Mouse (Mus musculus): Measurements from ENCODE around the gene Dnajc5g.

The Dnajc5g gene

DNA sequence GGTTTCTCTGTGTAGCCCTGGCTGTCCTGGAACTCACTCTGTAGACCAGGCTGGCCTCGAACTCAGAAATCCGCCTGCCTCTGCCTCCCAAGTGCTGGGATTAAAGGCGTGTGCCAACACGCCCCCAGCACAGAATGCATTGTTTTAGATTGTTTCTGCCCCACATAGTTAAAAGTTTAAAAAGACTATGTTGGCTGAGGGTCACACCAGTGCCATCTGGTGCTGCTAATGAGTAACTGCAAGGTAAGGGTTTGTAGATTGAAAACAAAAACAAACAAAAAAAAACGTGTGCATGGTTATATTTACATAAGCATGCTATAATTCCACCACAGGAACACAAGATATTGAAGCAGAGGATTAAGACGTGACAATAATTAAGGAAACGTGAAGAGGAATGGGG lies 4.7 kb downstream of the Dnajc5g start:
- no peak for DNase-seq

DNA sequence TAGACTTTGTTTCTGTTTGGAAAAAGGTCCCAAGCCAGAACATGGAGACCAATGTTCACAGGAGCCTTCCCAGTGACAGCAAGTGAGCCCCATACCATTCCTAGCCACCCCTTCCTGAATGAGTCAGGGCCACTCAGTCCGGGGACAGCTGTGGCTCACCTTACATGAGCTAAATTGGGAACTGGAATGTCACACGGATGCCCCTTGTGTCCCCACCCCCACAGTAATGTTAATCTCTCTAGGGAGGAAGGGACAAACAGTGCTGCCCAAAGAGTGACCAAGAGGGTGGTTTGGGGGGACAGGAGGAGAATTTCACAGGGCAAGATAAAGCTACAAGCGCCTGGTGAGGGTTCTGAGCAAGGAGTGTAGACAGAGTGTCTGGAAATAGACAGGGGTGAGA lies 10.3 kb downstream of the Dnajc5g start, which contains the start of gene Trim54:
Gene Trim54 (plus strand): TSS at position 359 of the 400 bp plus-strand sequence.
- no peak for DNase-seq

DNA sequence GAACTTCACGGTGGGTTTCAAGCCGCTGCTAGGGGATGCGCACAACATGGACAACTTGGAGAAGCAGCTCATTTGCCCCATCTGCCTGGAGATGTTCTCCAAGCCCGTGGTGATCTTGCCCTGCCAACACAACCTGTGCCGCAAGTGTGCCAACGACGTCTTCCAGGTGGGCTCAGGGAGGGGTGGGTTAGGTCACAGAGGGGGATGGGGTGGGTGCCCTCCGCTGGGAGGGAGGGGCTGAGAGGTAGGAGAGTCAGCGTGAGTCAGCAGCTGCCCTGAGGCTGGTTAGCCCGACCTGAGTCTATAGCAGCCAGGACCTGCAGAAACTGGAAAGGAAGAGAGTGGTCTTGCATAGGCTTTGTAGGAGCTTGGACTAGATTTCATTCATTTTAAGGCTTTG lies 10.8 kb downstream of the Dnajc5g start:
- DNase-seq = no peak

DNA sequence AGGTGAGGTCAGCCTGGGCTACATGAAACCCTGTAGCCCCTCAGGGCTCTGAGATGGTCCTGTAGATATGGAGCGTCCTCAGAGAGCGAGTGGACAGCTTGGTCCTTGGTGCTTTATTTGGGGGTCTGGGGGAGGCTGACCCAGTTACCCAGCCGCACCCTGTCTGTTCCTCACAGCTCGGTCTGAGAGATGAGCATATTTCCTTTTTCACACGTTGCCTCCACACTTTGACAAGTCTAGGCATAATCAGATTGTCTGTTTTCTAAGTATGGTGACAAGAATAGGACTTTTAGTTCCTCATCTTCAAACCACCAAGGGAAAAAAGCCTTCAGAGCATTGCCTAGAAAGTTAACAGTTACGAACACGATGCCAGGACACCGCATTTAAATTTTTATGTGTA lies 15.0 kb downstream of the Dnajc5g start:
- DNase-seq = no peak

DNA sequence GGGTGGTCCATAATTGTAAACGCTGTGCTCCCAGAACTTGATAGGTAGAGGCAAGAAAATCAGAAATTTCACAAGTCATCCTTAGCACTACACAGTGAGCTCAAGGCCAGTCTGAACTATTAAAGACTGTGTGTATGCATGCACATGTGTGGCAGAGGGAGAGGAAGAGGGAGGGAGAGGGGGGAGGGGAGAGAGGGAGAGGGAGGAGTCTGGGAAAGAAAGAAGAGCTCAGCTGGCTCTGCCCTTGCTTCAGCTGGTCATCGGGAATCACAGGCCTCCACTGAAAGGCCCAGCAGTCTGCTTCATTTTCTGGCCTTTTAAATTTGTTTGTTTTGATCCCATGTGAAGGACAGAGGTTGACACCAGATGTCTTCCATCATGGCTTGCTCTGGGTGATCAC lies 17.4 kb downstream of the Dnajc5g start:
- no peak for DNase-seq

DNA sequence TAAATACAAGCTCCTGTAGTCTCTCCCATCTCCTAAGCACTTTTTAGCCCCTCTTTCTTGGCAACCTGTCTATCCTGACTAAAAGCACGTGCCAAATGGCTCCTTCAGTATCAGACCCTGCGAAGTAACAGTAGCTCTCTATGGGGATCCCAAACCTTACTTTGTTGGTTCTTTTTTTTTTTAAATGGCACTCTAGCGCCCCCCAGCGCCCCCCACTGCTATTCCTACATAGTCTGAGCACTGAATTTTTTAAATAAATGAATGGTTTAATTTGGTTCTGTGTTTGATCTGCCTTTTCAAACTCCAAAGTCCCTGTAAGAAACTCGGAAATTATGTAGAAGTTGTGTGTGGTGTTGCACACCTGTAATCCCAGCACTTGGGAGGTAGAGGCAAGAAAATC lies 20.0 kb downstream of the Dnajc5g start:
- DNase-seq = no peak

DNA sequence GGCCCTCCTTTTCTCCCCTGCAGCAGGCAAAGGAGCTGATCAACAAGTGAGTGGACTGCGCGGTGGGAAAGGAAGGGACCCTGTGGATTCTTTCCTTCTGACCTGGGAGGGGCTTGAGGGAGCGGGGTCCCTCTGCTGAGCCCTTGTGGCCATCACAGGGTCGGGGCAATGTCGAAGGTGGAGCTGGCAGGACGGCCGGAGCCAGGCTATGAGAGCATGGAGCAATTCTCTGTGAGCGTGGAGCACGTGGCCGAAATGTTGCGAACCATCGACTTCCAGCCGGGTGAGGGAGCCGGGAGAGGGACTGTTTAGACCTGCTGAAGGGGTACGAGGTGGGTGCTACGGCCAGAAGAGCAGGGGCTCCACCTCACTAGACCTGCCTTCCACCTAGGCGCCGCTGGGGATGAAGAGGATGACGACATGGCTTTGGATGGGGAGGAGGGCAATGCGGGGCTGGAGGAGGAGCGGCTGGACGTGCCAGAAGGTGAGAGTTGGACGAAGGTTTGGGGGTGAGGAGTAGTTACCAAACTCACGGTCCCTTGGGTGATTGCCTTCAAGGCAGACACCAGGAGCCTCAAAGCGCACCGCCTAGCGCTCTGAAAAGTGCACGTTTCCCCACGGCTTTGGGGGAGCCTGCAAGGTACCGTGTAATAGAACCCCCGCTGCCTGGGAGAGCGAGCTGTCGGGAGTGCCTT lies 30.8 kb downstream of the Dnajc5g start:
- DNase-seq = no peak

DNA sequence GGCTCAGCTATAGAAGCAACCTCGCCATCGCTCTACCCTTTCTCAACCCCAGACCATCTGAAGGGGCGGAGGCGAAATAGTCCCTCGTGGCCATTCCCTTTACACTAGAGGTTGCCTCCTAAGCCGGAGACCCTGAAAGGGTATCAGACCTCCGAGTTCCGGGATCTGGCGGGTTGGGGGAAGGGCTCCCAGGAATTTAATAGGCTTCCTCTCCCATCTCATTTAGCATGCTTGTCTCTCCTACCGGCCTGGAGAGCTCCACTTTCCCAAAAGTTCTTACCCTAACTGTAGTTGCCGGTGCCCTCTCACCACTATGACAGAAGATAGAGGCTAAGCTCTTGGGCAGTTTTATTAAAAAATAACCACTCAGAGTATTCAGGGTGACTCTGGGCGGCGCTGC lies 31.6 kb downstream of the Dnajc5g start:
- no peak for DNase-seq

DNA sequence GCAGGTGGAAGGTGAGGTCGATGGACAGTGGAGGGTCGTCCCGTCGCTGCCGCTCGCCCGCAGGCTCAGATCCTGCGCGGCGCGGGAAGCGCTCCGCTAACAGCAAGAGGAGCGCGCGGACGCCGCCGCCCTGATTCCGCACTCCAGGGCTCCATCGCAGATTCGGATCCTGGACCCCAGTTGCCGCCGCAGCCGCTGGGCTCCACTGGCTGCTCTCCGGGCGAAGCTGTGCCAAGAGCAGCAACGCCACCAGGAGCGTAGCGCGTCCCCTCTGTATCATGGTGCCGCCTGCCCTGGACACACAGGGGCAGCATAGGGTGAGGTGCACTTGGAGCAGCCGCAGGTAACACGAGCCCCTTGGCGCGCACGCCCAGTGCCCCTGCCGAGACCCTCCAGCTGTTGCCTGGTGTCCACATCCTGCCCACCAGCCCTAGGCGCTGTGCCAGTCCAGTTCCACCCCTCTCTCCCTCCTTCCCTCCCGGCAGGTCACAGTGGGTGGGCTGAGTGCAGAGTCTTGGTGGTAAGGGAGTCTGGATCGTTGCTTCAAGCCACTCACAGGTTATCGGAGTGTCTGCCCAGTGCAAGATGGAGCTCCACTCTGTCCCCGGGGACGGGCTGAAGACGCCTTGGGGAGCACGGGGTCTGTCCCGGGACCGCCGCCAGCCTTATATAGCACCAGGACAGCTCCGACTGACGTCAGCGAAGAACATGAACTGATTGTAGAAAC lies 32.3 kb downstream of the Dnajc5g start, which contains the start of gene Ucn:
Gene Ucn (minus strand): TSS at position 589 of the 727 bp plus-strand sequence.
- DNase-seq = no peak

DNA sequence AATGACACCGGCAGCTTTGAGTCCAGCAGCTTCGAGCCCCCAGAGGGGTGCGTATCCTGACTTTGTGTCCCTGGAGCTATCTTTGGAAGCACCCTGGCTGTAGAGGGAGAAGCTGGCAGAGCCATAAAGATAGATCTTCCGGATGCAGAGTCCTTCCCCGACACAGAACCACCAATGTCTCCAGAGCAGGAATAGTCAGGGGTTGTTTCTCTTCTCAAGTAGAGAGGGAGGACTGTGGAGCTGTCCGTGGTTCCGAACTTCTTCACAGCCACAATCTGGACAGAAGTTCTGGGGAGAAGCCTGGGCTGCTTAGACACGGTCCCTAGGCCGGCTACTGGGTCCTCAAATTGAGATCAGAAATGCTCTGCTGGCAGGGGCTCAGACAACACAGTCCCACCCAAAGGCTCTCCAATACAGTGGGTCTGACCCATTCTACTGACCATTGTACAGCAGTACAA lies 32.9 kb downstream of the Dnajc5g start:
- DNase-seq = no peak

DNA sequence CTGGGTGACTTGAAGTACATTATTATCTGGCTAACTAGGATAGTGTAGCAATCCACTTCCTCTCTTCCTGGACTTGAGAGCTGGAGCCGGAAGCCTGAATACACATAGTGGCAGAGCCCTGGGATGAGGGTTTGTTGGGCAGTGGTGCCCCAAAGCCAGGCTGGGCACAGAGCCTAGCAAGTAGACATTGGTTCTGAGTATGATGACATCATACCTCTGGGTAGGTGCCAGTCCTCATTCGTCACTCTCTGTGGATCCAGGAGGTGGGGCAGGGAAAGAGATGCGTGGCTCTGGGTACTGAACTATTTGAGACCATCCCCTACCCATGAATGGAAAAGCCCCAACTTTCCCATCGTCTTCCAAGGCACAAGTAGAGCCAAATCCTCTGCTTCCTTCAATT lies 43.7 kb downstream of the Dnajc5g start:
- no peak for DNase-seq

DNA sequence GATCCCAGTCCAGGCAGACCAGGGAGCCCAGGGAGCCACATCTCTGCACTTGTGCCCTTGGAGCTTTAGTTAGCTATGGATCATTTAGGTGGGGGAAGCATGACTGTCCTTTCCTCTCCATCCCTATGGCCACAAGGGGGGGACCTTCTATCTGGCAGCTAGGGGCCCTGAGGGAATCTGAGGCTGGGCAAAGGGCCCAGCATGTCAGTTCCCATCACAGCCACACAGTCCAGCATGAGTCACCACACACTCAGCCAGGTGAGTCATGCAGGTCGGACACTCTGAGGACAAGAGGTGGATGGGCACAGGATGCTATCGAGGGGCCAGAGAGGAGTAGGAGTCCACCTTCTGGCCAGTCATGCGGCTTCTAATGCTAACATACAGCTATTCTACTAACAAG lies 45.7 kb downstream of the Dnajc5g start:
- no peak for DNase-seq

DNA sequence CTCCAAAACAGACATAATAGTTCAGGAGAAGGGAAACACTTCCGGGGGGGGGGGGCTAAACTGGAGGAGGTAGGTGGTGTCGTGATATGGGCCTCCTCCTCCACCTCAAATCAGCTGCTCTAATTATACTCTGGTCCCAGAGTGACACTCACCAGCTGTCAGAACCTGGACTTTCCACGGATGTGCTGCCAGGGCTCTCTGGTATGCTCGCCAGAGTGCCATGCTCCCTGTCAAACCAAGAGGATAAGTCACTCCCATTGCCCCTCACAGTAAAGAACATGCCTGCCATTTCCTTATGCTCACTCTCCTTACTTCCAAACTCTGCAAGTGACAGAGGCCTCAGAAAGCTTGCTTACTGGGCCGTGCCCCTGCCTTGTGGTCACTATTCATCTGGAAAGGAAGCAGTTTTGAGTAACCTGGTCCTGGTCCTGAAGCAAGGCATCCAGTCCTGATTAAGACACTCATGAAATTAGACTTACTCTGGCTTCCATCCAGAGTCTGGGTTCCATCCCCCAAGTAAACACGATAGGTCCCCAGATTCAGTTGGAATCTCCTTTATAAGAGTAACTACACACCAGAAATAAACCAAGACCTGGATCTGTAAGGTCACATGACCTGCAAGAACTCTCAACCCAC lies 47.5 kb downstream of the Dnajc5g start:
- peak in 1 of 2 experiments; percentile 25 for DNase-seq

DNA sequence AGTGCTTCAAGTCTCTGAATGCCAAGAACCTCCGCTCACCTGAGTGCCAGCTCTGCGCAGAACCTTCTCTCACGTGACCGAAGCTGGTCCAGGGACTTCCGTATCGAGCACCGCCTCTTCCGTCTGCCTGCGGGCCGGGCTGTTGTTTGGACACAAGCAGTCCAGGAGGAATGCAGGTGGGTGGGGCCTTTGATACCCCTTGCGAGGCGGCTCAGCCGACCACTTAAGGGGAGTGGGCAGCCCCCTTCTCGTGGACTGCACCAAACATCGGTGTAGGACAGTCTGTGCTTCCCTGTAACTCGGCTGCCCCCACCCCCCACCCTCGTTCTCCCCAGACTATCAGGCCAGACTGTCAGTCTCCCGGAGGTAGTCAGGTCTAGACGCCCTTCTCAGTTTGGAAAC lies 48.1 kb downstream of the Dnajc5g start, which contains the start of gene Mpv17:
Gene Mpv17 (minus strand): TSS at position 100 of the 402 bp plus-strand sequence.
- DNase-seq = peak; percentile 90 to 93
